Mouse (Mus musculus): ENCODE measurements around the gene Axin2.
A peak's percentile ranks its signal among the peaks of the same experiment; 100 is the strongest.

Axin2 gene

GRCm38 (mm10) chr11:108928752-108929151 is 8.6 kb downstream of the Axin2 start:
- DNase-seq (ENCODE audit: low read depth, low spot score), result no peak

- DNase-seq (ENCODE audit: low read depth, low spot score), result no peak
Observed at GRCm38 (mm10) chr11:108929176-108929575, 9.0 kb downstream of the Axin2 start.

GRCm38 (mm10) chr11:108929700-108930099 is 9.6 kb downstream of the Axin2 start:
- no peak for DNase-seq (ENCODE audit: low read depth, low spot score)

- DNase-seq (ENCODE audit: low read depth, low spot score), result no peak
Observed at GRCm38 (mm10) chr11:108930612-108931011, 10.5 kb downstream of the Axin2 start.

GRCm38 (mm10) chr11:108933835-108934234 is 13.7 kb downstream of the Axin2 start:
- DNase-seq (ENCODE audit: low read depth, low spot score), result no peak

- no peak for DNase-seq (ENCODE audit: low read depth, low spot score)
Observed at GRCm38 (mm10) chr11:108935128-108935868, 15.1 kb downstream of the Axin2 start.

GRCm38 (mm10) chr11:108936016-108936792 is 16.1 kb downstream of the Axin2 start:
- DNase-seq (ENCODE audit: low read depth, low spot score), result no peak

GRCm38 (mm10) chr11:108940655-108941412 is 20.7 kb downstream of the Axin2 start:
- no peak for DNase-seq (ENCODE audit: low read depth, low spot score)

- DNase-seq (ENCODE audit: low read depth, low spot score), result peak; percentile 84
Observed at GRCm38 (mm10) chr11:108941836-108942235, 21.7 kb downstream of the Axin2 start.

- peak; percentile 53 for DNase-seq (ENCODE audit: low read depth, low spot score)
Observed at GRCm38 (mm10) chr11:108943741-108944140, 23.6 kb downstream of the Axin2 start.

GRCm38 (mm10) chr11:108945666-108946065 is 25.5 kb downstream of the Axin2 start:
- no peak for DNase-seq (ENCODE audit: low read depth, low spot score)

- DNase-seq (ENCODE audit: low read depth, low spot score), result no peak
Observed at GRCm38 (mm10) chr11:108947425-108948184, 27.5 kb downstream of the Axin2 start.

GRCm38 (mm10) chr11:108948501-108948900 is 28.4 kb downstream of the Axin2 start:
- DNase-seq (ENCODE audit: low read depth, low spot score), result no peak

GRCm38 (mm10) chr11:108948931-108949330 is 28.8 kb downstream of the Axin2 start:
- DNase-seq (ENCODE audit: low read depth, low spot score), result no peak

- no peak for DNase-seq (ENCODE audit: low read depth, low spot score)
Observed at GRCm38 (mm10) chr11:108952343-108952742, 32.2 kb downstream of the Axin2 start.

- no peak for DNase-seq (ENCODE audit: low read depth, low spot score)
Observed at GRCm38 (mm10) chr11:108955943-108956342, 35.8 kb downstream of the Axin2 start.

GRCm38 (mm10) chr11:108958349-108958748 is 38.2 kb downstream of the Axin2 start:
- no peak for DNase-seq (ENCODE audit: low read depth, low spot score)

GRCm38 (mm10) chr11:108959196-108959595 is 39.0 kb downstream of the Axin2 start:
- DNase-seq (ENCODE audit: low read depth, low spot score), result no peak

- peak; percentile 51 for DNase-seq (ENCODE audit: low read depth, low spot score)
Observed at GRCm38 (mm10) chr11:108961651-108962065, 41.5 kb downstream of the Axin2 start.

- DNase-seq (ENCODE audit: low read depth, low spot score), result no peak
Observed at GRCm38 (mm10) chr11:108963476-108964232, 43.5 kb downstream of the Axin2 start.

- DNase-seq (ENCODE audit: low read depth, low spot score), result no peak
Observed at GRCm38 (mm10) chr11:108965740-108966139, 45.6 kb downstream of the Axin2 start.

Data from R1 (cell line).